Mouse (Mus musculus) forebrain, postnatal 0 days (tissue): Measurements from ENCODE around the gene Dyrk1a. TPM values are rescaled to one million over a fixed set of nuclear protein-coding genes. Genes with fewer than 3 reads are reported as not detected.

Experiments used
- ATAC-seq: fragments of 200-750 bp; cut with Nextera tagmentation; 2 replicates; pipeline ENCODE4 v1.8.0; 2017; ENCODE audit warnings: mild to moderate bottlenecking, moderate library complexity
- DNase-seq: peaks from one replicate; pipeline ENCODE4 v3.0.0-alpha.2; 2015
- H3K27ac ChIP-seq: fragments of 300-500 bp; sonication (generic); 2 replicates; pipeline ENCODE4 v1.5.1; 2014; ENCODE audit warnings: low read depth, mild to moderate bottlenecking, antibody characterized with exemption, low read length, moderate library complexity, mixed read lengths
- H3K27me3 ChIP-seq: fragments of 300-500 bp; sonication (generic); 2 replicates; pipeline ENCODE4 v1.6.1; 2014; ENCODE audit warnings: mild to moderate bottlenecking, low read length, mixed read lengths; ENCODE audit not compliant: insufficient read depth
- H3K36me3 ChIP-seq: fragments of 300-500 bp; sonication (generic); 2 replicates; pipeline ENCODE4 v1.6.1; 2014; ENCODE audit warnings: mild to moderate bottlenecking, moderate library complexity; ENCODE audit not compliant: insufficient read depth
- H3K4me1 ChIP-seq: fragments of 300-500 bp; sonication (generic); 2 replicates; pipeline ENCODE4 v1.6.1; 2014; ENCODE audit warnings: antibody characterized with exemption; ENCODE audit not compliant: insufficient read depth
- H3K4me2 ChIP-seq: fragments of 300-500 bp; sonication (generic); 2 replicates; pipeline ENCODE4 v1.6.1; 2014; ENCODE audit warnings: low read depth, mild to moderate bottlenecking, moderate library complexity
- H3K4me3 ChIP-seq: fragments of 300-500 bp; sonication (generic); 2 replicates; pipeline ENCODE4 v1.5.1; 2014; ENCODE audit warnings: low read depth, low read length, mixed read lengths
- H3K9ac ChIP-seq: fragments of 300-500 bp; sonication (generic); 2 replicates; pipeline ENCODE4 v1.6.1; 2014; ENCODE audit warnings: mild to moderate bottlenecking
- H3K9me3 ChIP-seq: fragments of 300-500 bp; sonication (generic); 2 replicates; pipeline ENCODE4 v1.6.1; 2016; ENCODE audit warnings: low read length
- CTCF ChIP-seq: sonication (generic); IDR thresholded peaks from 2 replicates; pipeline ENCODE4 v1.5.1; 2016; ENCODE audit warnings: antibody characterized with exemption, control low read depth, low read depth
- WGBS: fragments of 180-500 bp; shearing (Covaris S2); extraction: QIAGEN DNeasy Blood & Tissue Kit; methylation state at CpG from one replicate; pipeline ENCODE4 v1.1.7; 2014; 5-methylcytosine and 5-hydroxymethylcytosine counted together
- polyA plus RNA-seq: library from polyadenylated mRNA; unstranded; fragments of >200 nt; fragmentation: Nextera tagmentation; extraction: Ambion mirVana; gene quantifications from 2 replicates; pipeline ENCODE4 v1.2.1, GENCODE M21; 2015
- total RNA-seq: library from RNA; depleted of rRNA; stranded (reverse); fragments of >200 nt; gene quantifications from 2 replicates; pipeline ENCODE4 v1.2.3, GENCODE M21; 2014

Dyrk1a gene
- total and polyA plus RNA-seq, 2 experiments from 2014 or later = 13.5 to 101 TPM

- peak; percentile 75 for DNase-seq
- no peak overlapping the region for H3K4me3 ChIP-seq
Observed at GRCm38 (mm10) chr16:94631984-94632383, 62.2 kb downstream of the Dyrk1a start.

GRCm38 (mm10) chr16:94632424-94632963 is 62.7 kb downstream of the Dyrk1a start:
- WGBS = 60% methylated on average over 6 of the region's 6 CpGs
- 0 out of 2 replicates have a peak overlapping the region, but pooled peaks have one; percentile 15 for H3K4me2 ChIP-seq
- DNase-seq (no peak), ATAC-seq (no peak)
- H3K4me1 ChIP-seq = peaks cover 7% of the 10 kb centered on the region; the same call in 1 of the 2 replicates
- H3K27ac ChIP-seq = peak overlapping the region; percentile 50; the same call in 1 of the 2 replicates
- no peaks in the 10 kb centered on the region for H3K36me3 ChIP-seq
- no peaks in the 10 kb centered on the region for H3K9me3 ChIP-seq
- no peaks in the 10 kb centered on the region for H3K27me3 ChIP-seq
- TF ChIP-seq CTCF = no peak
- no peak overlapping the region for H3K4me3 ChIP-seq
- H3K9ac ChIP-seq = no peak overlapping the region

More at GRCm38 (mm10) chr16:94631984-94632383, 62.2 kb downstream of the Dyrk1a start:
- no peak for TF ChIP-seq CTCF
- peak overlapping the region; percentile 50; the same call in 1 of the 2 replicates for H3K27ac ChIP-seq
- 0 out of 2 replicates have a peak overlapping the region, but pooled peaks have one; percentile 15 for H3K4me2 ChIP-seq
- no peaks in the 10 kb centered on the region for H3K27me3 ChIP-seq
- no peaks in the 10 kb centered on the region for H3K9me3 ChIP-seq
- peak; percentile 98 for ATAC-seq
- no peak overlapping the region for H3K9ac ChIP-seq
- H3K36me3 ChIP-seq = no peaks in the 10 kb centered on the region
- WGBS = 1% methylated on average over 5 of the region's 5 CpGs
- H3K4me1 ChIP-seq = peaks cover 7% of the 10 kb centered on the region; the same call in 1 of the 2 replicates

GRCm38 (mm10) chr16:94633012-94633411 is 63.2 kb downstream of the Dyrk1a start:
- DNase-seq (no peak), ATAC-seq (no peak)
- peaks cover 7% of the 10 kb centered on the region; the same call in 1 of the 2 replicates for H3K4me1 ChIP-seq
- H3K27ac ChIP-seq = no peak overlapping the region
- no peaks in the 10 kb centered on the region for H3K27me3 ChIP-seq
- no peaks in the 10 kb centered on the region for H3K36me3 ChIP-seq
- H3K9me3 ChIP-seq = no peaks in the 10 kb centered on the region
- H3K4me3 ChIP-seq = no peak overlapping the region
- H3K9ac ChIP-seq = no peak overlapping the region
- WGBS = 77% methylated on average over 5 of the region's 6 CpGs
- no peak overlapping the region for H3K4me2 ChIP-seq
- TF ChIP-seq CTCF = no peak

- H3K9me3 ChIP-seq = no peaks in the 10 kb centered on the region
- no peak for ATAC-seq
Observed at GRCm38 (mm10) chr16:94637423-94637822, 67.6 kb downstream of the Dyrk1a start.

GRCm38 (mm10) chr16:94641799-94642198 is 72.0 kb downstream of the Dyrk1a start:
- ATAC-seq = no peak
- no peak for TF ChIP-seq CTCF
- 97% methylated on average over 2 of the region's 2 CpGs for WGBS
- H3K4me3 ChIP-seq = no peak overlapping the region
- no peak for DNase-seq
- H3K4me1 ChIP-seq = no peaks in the 10 kb centered on the region
- no peaks in the 10 kb centered on the region for H3K27me3 ChIP-seq
- no peaks in the 10 kb centered on the region for H3K36me3 ChIP-seq
- H3K27ac ChIP-seq = no peak overlapping the region
- H3K9me3 ChIP-seq = no peaks in the 10 kb centered on the region
- H3K9ac ChIP-seq = no peak overlapping the region
- H3K4me2 ChIP-seq = no peak overlapping the region

More at GRCm38 (mm10) chr16:94637423-94637822, 67.6 kb downstream of the Dyrk1a start:
- Histone ChIP-seq H3K9ac (no peak overlapping the region), H3K27ac (no peak overlapping the region), H3K27me3 (no peaks in the 10 kb centered on the region), H3K4me2 (no peak overlapping the region), H3K4me1 (peaks cover under 1% of the 10 kb centered on the region; the same call in 1 of the 2 replicates), H3K36me3 (no peaks in the 10 kb centered on the region), H3K4me3 (no peak overlapping the region)
- DNase-seq = no peak
- TF ChIP-seq CTCF = no peak
- 59% methylated on average over 10 of the region's 10 CpGs for WGBS

GRCm38 (mm10) chr16:94647153-94647552 is 77.3 kb downstream of the Dyrk1a start:
- H3K27me3 ChIP-seq = no peaks in the 10 kb centered on the region
- H3K9me3 ChIP-seq = no peaks in the 10 kb centered on the region
- DNase-seq (no peak), ATAC-seq (no peak)
- H3K4me3 ChIP-seq = no peak overlapping the region
- no peaks in the 10 kb centered on the region for H3K4me1 ChIP-seq
- no peaks in the 10 kb centered on the region for H3K36me3 ChIP-seq
- no peak overlapping the region for H3K9ac ChIP-seq
- TF ChIP-seq CTCF = no peak
- H3K4me2 ChIP-seq = no peak overlapping the region
- no peak overlapping the region for H3K27ac ChIP-seq
- 67% methylated on average over 5 of the region's 5 CpGs for WGBS

GRCm38 (mm10) chr16:94647925-94648324 is 78.1 kb downstream of the Dyrk1a start:
- DNase-seq (no peak), ATAC-seq (no peak)
- no peaks in the 10 kb centered on the region for H3K36me3 ChIP-seq
- no peak for TF ChIP-seq CTCF
- no peaks in the 10 kb centered on the region for H3K4me1 ChIP-seq
- no peak overlapping the region for H3K4me3 ChIP-seq
- H3K9me3 ChIP-seq = no peaks in the 10 kb centered on the region
- H3K4me2 ChIP-seq = no peak overlapping the region
- H3K27me3 ChIP-seq = no peaks in the 10 kb centered on the region
- 88% methylated on average over 2 of the region's 2 CpGs for WGBS
- no peak overlapping the region for H3K27ac ChIP-seq
- H3K9ac ChIP-seq = no peak overlapping the region
